Mouse (Mus musculus): ENCODE results near the gene Plcl1.

DNA sequence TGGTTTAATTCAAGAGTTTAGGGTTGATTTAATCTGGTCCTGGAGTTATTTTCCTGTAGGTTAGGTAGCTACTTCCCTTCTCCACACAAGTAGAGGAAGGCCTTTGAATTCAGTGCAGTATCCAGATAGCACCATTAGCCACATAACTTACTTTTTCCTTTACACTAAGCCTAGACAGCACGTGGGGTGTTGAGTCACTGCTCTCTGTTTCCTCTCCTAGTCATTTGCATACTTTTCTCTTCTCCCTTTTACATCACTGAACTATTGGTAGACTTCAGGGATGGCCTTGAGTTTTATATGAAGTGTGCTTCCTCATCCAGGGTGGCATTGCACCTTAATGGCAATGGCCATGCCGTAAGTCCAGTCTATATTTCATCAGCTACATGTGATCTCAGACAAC lies 82.5 kb downstream of the Plcl1 start:
- TF ChIP-seq CTCF (IDR thresholded peaks at IDR 0.05; ENCODE audit: control insufficient read depth, insufficient read depth, low read length) (no peak), POLR2A (IDR thresholded peaks at IDR 0.05; ENCODE audit: borderline replicate concordance, control insufficient read depth, low read depth, low read length) (no peak)
